Mouse (Mus musculus) embryonic facial prominence, embryonic 11.5 days (tissue): Measurements from ENCODE around the gene Ager. TPM values are rescaled to one million over a fixed set of nuclear protein-coding genes. Genes with fewer than 3 reads are reported as not detected.

Source experiments
- ATAC-seq: fragments of 200-750 bp; cut with Nextera tagmentation; replicated peaks from 2 replicates; pipeline ENCODE4 v1.8.0; 2017; ENCODE audit warnings: low read depth; ENCODE audit not compliant: insufficient number of reproducible peaks, low FRiP score, low TSS enrichment
- DNase-seq: peaks from one replicate; pipeline ENCODE4 v3.0.0-alpha.2; 2015; ENCODE audit warnings: low spot score
- H3K27ac ChIP-seq: fragments of 300-500 bp; sonication (generic); replicated peaks from 2 replicates; pipeline ENCODE4 v1.5.1; 2014; ENCODE audit warnings: mild to moderate bottlenecking, low read depth, low read length, control low read depth
- H3K27me3 ChIP-seq: fragments of 300-500 bp; sonication (generic); 2 replicates; pipeline ENCODE4 v1.6.1; 2014; ENCODE audit warnings: mild to moderate bottlenecking, low read length, moderate library complexity, mixed read lengths; ENCODE audit not compliant: control insufficient read depth, insufficient read depth
- H3K36me3 ChIP-seq: fragments of 300-500 bp; sonication (generic); replicated peaks from 2 replicates; pipeline ENCODE4 v1.6.1; 2014; ENCODE audit warnings: low read depth, mild to moderate bottlenecking, low read length, moderate library complexity, mixed read lengths; ENCODE audit not compliant: control insufficient read depth, insufficient read depth
- H3K4me1 ChIP-seq: fragments of 300-500 bp; sonication (generic); 2 replicates; pipeline ENCODE4 v1.6.1; 2014; ENCODE audit warnings: low read length, mixed read lengths; ENCODE audit not compliant: control insufficient read depth, insufficient read depth
- H3K4me2 ChIP-seq: fragments of 300-500 bp; sonication (generic); 2 replicates; pipeline ENCODE4 v1.6.1; 2014; ENCODE audit warnings: low read depth, mild to moderate bottlenecking, control low read depth, low read length, moderate library complexity
- H3K4me3 ChIP-seq: fragments of 300-500 bp; sonication (generic); 2 replicates; pipeline ENCODE4 v1.5.1; 2014; ENCODE audit warnings: low read depth, low read length, control low read depth
- H3K9ac ChIP-seq: fragments of 300-500 bp; sonication (generic); replicated peaks from 2 replicates; pipeline ENCODE4 v1.6.1; 2014; ENCODE audit warnings: mild to moderate bottlenecking, control low read depth, low read length
- H3K9me3 ChIP-seq: fragments of 300-500 bp; sonication (generic); replicated peaks from 2 replicates; pipeline ENCODE4 v1.6.1; 2016; ENCODE audit warnings: mild to moderate bottlenecking, low read length, inconsistent platforms, mixed read lengths; ENCODE audit not compliant: control insufficient read depth
- WGBS: fragments of 180-500 bp; shearing (Covaris S2); extraction: QIAGEN DNeasy Blood & Tissue Kit; methylation state at CpG from one replicate; pipeline ENCODE4 v1.1.7; 2014; 5-methylcytosine and 5-hydroxymethylcytosine counted together
- polyA plus RNA-seq: library from polyadenylated mRNA; unstranded; fragments of >200 nt; fragmentation: Nextera tagmentation; extraction: Ambion mirVana; gene quantifications from 2 replicates; pipeline ENCODE4 v1.2.1, GENCODE M21; 2014

Gene Ager
- polyA plus RNA-seq, 1 experiment from 2014 or later, result 1.2 TPM

DNA sequence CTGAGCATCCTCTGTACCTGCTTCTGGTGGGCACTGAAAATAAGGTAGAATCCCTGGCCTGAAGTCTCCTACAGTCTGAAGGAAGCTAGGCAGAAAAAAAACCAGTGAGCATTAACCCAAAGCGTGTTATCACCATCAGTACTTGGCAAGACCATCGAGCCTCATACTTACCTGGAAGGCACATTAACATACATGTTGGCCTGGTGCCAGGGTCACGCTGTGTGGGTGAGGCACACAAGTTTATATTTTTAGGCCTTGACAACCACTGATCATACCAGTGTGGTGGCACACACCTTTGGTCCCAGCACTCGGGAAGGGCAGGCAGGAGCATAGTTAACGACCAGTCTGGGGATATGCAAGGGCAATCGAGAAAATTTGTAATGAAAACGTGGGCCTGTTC is 10.3 kb downstream of the Ager start:
- no peak overlapping the region for H3K27ac ChIP-seq
- no peaks in the 10 kb centered on the region for H3K9me3 ChIP-seq
- ATAC-seq, result no peak
- H3K36me3 ChIP-seq, result peaks cover 9% of the 10 kb centered on the region
- H3K4me2 ChIP-seq, result no peak overlapping the region
- no peak for DNase-seq
- no peak overlapping the region for H3K9ac ChIP-seq
- no peak overlapping the region for H3K4me3 ChIP-seq
- no peaks in the 10 kb centered on the region for H3K27me3 ChIP-seq
- 91% methylated on average over 7 of the region's 7 CpGs for WGBS
- peaks cover 4% of the 10 kb centered on the region for H3K4me1 ChIP-seq

DNA sequence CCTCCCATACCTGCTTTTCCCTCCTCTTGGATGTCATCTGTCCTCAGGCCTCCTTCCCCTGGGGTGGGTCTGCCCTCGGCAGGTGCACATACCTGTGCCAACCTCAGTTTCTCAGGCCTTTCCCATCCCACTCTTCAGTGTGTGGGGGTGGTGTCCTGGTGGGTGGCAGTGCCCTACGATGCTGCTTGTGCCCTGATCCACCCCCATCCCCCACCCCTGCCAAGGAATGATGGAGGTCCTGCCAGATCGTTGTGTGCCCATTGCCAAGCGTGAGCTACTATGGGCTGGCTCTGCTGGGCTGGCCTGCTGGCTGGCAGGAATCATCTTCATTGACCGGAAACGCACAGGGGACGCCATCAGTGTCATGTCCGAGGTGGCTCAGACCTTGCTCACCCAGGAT is 13.4 kb downstream of the Ager start:
- Histone ChIP-seq H3K27ac (no peak overlapping the region), H3K9ac (no peak overlapping the region), H3K36me3 (peaks cover 9% of the 10 kb centered on the region)

DNA sequence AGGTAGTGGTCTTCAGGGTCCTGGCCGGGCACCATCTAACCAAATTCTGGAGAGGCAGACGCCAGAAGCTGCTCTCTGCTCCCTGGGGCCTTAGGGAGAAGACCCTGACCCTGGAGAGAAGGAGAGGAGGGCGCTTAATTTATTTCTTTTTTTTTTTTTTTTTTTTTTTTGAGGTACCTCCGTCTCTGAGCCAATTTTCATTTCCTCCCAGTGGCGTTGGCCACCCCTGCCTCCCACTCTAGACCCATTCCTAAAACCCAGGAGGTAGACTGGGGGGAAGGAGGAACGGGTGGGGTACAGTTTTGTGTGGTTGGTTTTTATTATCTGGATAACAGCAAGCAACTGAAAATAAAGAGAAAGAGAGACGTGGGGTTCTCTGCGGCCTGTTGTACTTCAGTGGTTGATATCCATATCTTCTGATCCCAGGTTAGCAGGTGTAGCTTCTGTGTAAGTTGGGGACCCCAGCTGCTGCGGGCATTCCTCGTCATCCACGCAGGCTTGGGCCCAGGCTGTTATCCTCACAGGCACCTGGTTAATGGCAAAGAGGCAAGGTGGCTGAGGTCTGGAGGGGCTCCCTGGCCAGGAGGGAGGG is 15.5 kb downstream of the Ager start:
- WGBS, result 83% methylated on average over 11 of the region's 11 CpGs
- peaks cover 9% of the 10 kb centered on the region for H3K36me3 ChIP-seq

More for the DNA sequence above, 13.4 kb downstream of the Ager start:
- Histone ChIP-seq H3K27me3 (no peaks in the 10 kb centered on the region), H3K4me2 (no peak overlapping the region), H3K4me1 (peaks cover 4% of the 10 kb centered on the region), H3K4me3 (no peak overlapping the region), H3K9me3 (no peaks in the 10 kb centered on the region)
- WGBS, result 90% methylated on average over 8 of the region's 8 CpGs
- DNase-seq (no peak), ATAC-seq (no peak)

DNA sequence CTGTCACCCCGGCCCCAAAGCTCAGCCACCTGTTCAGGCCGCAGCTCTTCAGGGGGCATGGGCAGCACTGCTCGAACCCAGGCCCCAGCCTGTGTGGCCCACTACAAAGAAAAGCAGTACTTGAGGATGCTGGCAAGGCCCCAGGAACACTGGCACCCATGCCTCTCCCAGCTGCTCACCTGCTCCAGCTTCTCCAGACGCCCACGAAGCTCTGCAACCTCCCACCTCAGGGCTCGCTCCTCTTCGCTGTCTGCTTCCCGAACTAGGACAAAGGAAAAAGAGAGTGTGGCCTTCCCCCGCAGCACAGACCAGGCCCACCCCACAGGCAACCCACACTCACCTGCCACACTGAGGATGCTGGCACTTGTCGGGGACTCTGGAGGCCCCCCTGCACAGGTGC is 16.2 kb downstream of the Ager start:
- DNase-seq (no peak), ATAC-seq (no peak)
- H3K27ac ChIP-seq, result no peak overlapping the region
- H3K4me2 ChIP-seq, result no peak overlapping the region
- 91% methylated on average over 10 of the region's 10 CpGs for WGBS
- no peaks in the 10 kb centered on the region for H3K4me1 ChIP-seq
- H3K27me3 ChIP-seq, result no peaks in the 10 kb centered on the region
- H3K36me3 ChIP-seq, result peaks cover 9% of the 10 kb centered on the region
- H3K4me3 ChIP-seq, result no peak overlapping the region
- H3K9ac ChIP-seq, result no peak overlapping the region
- H3K9me3 ChIP-seq, result no peaks in the 10 kb centered on the region

More for the DNA sequence above, 15.5 kb downstream of the Ager start:
- H3K4me3 ChIP-seq, result no peak overlapping the region
- H3K27ac ChIP-seq, result no peak overlapping the region
- no peak overlapping the region for H3K9ac ChIP-seq
- H3K27me3 ChIP-seq, result no peaks in the 10 kb centered on the region
- H3K9me3 ChIP-seq, result no peaks in the 10 kb centered on the region
- H3K4me2 ChIP-seq, result no peak overlapping the region
- ATAC-seq (no peak), DNase-seq (no peak)
- H3K4me1 ChIP-seq, result no peaks in the 10 kb centered on the region

DNA sequence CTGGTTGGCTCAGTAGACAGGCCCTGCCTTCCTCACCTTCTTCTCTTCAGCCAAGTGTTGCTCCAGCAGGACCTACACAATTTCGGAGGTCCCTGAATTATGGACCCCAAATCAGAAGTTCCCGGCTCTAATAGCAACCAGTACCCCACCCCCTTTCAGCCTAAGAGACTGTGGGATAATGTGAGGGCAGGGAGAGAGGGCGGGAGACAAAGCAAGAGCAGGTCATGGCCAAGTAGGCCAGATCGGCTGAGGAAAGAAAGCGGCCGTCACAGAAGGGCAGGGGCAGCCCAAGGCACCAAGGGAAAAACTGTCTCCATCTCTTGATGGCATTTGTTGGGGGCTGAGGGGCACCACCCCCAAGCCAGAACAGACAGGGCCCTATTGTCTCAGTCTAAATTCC is 18.2 kb downstream of the Ager start, which contains the start of gene Egfl8:
Egfl8 (minus strand) TSS at position 101 of the 400 bp plus-strand sequence.
- H3K27ac ChIP-seq, result no peak within 1 kb of the TSS
- no peak within 1 kb of the TSS for H3K9ac ChIP-seq
- 44% methylated on average over 6 of the region's 6 CpGs for WGBS
- ATAC-seq, result no peak
- DNase-seq, result no peak
- no peak within 1 kb of the TSS for H3K4me3 ChIP-seq
- H3K4me1 ChIP-seq, result no peaks in the 10 kb centered on the region
- peaks cover 9% of the 10 kb centered on the region for H3K36me3 ChIP-seq
- no peaks in the 10 kb centered on the region for H3K27me3 ChIP-seq
- H3K9me3 ChIP-seq, result no peaks in the 10 kb centered on the region
- no peak within 1 kb of the TSS for H3K4me2 ChIP-seq

DNA sequence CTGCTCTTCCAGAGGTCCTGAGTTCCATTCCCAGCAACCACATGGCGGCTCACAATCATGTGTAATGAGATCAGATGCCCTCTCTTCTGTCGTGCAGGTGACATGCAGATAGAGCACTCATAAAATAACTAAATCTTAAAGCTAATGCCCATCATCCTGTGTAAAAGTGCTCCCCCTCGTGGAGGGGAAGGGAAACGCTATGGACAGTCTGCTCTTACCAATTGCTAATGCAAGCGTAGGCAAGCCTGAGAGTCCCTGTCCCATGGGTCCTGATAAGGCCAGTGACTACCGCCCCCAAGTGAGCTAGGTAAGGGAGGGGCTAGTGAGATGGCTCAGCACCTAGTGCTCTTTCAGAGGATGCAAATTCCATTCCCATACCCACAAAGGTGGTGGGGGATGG is 21.3 kb downstream of the Ager start:
- no peak overlapping the region for H3K4me3 ChIP-seq
- H3K9me3 ChIP-seq, result no peaks in the 10 kb centered on the region
- no peaks in the 10 kb centered on the region for H3K4me1 ChIP-seq
- WGBS, result 19% methylated on average over 6 of the region's 6 CpGs
- H3K4me2 ChIP-seq, result no peak overlapping the region
- peak; percentile 79 for DNase-seq
- H3K9ac ChIP-seq, result no peak overlapping the region
- no peak for ATAC-seq
- no peaks in the 10 kb centered on the region for H3K36me3 ChIP-seq
- H3K27ac ChIP-seq, result no peak overlapping the region
- no peaks in the 10 kb centered on the region for H3K27me3 ChIP-seq

DNA sequence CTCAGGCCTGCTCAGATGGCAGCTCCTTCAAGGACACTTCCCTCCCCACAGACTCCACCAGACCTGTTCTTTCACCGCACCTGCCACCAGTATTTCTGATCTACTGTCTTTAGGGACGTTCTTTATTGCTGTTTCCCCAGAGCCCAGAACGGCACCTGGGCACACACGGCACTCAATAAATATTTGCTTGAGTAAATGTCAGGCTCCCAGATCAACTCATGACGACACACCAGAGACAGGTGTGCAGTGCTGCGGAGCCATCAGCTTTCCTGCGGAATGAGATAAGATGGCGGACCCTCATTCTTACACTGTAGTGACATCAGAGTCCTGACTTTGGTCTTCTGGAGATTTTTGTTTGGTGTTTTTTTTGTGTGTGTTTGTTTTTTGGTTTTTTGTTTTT is 23.3 kb downstream of the Ager start:
- DNase-seq, result no peak
- Histone ChIP-seq H3K36me3 (no peaks in the 10 kb centered on the region), H3K4me3 (no peak overlapping the region), H3K4me2 (no peak overlapping the region), H3K9me3 (no peaks in the 10 kb centered on the region), H3K27ac (no peak overlapping the region), H3K27me3 (no peaks in the 10 kb centered on the region), H3K4me1 (no peaks in the 10 kb centered on the region), H3K9ac (no peak overlapping the region)
- 90% methylated on average over 8 of the region's 8 CpGs for WGBS
- no peak for ATAC-seq

DNA sequence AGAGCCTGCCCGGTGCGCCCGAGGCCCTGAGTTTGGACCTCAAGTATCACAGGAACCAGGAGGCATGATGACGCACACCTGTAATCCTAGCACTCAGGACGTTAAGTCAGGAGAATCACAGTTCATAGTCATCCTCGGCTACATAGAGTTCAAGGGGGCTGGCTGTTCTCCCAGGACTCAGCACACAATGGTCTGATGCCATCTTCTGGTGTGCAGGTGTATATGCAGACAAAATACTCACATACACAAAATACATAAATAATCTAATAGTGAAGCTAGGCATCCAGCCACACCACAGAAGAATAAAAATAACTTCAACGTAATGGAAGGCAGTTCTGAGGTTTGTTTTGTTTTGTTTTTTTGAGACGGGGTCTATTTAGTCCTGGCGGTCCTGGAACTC is 25.5 kb downstream of the Ager start:
- H3K4me3 ChIP-seq, result no peak overlapping the region
- H3K4me1 ChIP-seq, result peaks cover 4% of the 10 kb centered on the region
- H3K4me2 ChIP-seq, result no peak overlapping the region
- DNase-seq (no peak), ATAC-seq (no peak)
- H3K9me3 ChIP-seq, result no peaks in the 10 kb centered on the region
- no peaks in the 10 kb centered on the region for H3K27me3 ChIP-seq
- no peak overlapping the region for H3K9ac ChIP-seq
- 80% methylated on average over 9 of the region's 9 CpGs for WGBS
- H3K27ac ChIP-seq, result no peak overlapping the region
- H3K36me3 ChIP-seq, result no peaks in the 10 kb centered on the region
